Mouse (Mus musculus) embryonic facial prominence, embryonic 10.5 days (tissue): ENCODE data around the gene Erf. TPM values are rescaled to one million over a fixed set of nuclear protein-coding genes. Genes with fewer than 3 reads are reported as not detected.

ENCODE experiments used
- DNase-seq: peaks from one replicate; pipeline ENCODE4 v3.0.0-alpha.2; 2017; ENCODE audit warnings: low spot score
- H3K27ac ChIP-seq: fragments of 300-500 bp; sonication (generic); replicated peaks from 2 replicates; pipeline ENCODE4 v1.5.1; 2016; ENCODE audit warnings: mild to moderate bottlenecking
- H3K27me3 ChIP-seq: fragments of 300-500 bp; sonication (generic); replicated peaks from 2 replicates; pipeline ENCODE4 v1.6.1; 2016; ENCODE audit warnings: low read depth, mild to moderate bottlenecking; ENCODE audit not compliant: poor library complexity, severe bottlenecking
- H3K36me3 ChIP-seq: fragments of 300-500 bp; sonication (generic); replicated peaks from 2 replicates; pipeline ENCODE4 v1.6.1; 2016; ENCODE audit warnings: mild to moderate bottlenecking, moderate library complexity
- H3K4me1 ChIP-seq: fragments of 300-500 bp; sonication (generic); 2 replicates; pipeline ENCODE4 v1.6.1; 2016
- H3K4me3 ChIP-seq: fragments of 300-500 bp; sonication (generic); 2 replicates; pipeline ENCODE4 v1.5.1; 2016; ENCODE audit warnings: mild to moderate bottlenecking, moderate library complexity
- H3K9me3 ChIP-seq: fragments of 300-500 bp; sonication (generic); 2 replicates; pipeline ENCODE4 v1.6.1; 2016; ENCODE audit warnings: mild to moderate bottlenecking
- WGBS: fragments of 180-500 bp; shearing (Covaris S2); methylation state at CpG from one replicate; pipeline ENCODE4 v1.1.7; 2016; 5-methylcytosine and 5-hydroxymethylcytosine counted together
- polyA plus RNA-seq: library from polyadenylated mRNA; unstranded; fragments of >200 nt; fragmentation: Nextera tagmentation; extraction: Ambion mirVana; gene quantifications from 2 replicates; pipeline ENCODE4 v1.2.1, GENCODE M21; 2016

The Erf gene
- polyA plus RNA-seq, 1 experiment from 2014 or later, result 10.9 TPM

DNA sequence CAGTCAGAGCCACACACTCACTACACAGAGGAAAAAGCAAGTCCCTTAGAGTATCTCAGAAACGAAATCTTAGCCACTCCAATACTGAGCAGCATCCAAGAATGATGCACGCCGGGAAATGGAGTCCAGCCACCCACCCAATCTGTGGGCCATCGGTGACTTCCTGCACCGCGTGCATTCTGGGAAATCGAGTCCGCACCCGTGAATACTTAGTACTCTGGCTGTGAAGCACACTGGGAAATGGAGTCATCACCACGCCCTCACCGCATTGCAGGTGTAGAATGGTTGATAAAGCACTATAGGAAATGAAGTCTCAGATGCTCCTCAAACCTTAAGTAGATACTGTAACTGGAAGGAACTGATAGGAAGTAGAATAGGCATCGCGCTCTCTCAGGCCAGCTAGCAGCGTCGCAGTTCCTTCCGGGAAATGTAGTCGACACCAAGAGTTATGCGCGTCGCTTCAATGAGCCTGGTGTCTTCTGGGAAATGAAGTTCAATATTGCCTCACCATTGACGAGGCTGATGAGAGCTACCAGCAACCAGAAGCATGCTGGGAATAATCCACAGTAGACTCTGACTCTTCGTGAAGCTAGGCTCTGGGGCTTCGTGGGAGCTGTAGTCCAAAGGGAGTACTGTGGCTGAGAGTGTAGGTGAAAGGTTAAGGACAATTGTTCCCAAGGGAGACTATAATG is 12.4 kb downstream of the Erf start:
- peak overlapping the region; percentile 98 for H3K4me3 ChIP-seq
- under 1% methylated on average over 23 of the region's 23 CpGs for WGBS
- H3K36me3 ChIP-seq, result peaks cover 54% of the 10 kb centered on the region
- peak; percentile 91 for DNase-seq
- no peaks in the 10 kb centered on the region for H3K9me3 ChIP-seq
- peak overlapping the region; percentile 97 for H3K27ac ChIP-seq
- no peaks in the 10 kb centered on the region for H3K27me3 ChIP-seq
- peaks cover 42% of the 10 kb centered on the region for H3K4me1 ChIP-seq

DNA sequence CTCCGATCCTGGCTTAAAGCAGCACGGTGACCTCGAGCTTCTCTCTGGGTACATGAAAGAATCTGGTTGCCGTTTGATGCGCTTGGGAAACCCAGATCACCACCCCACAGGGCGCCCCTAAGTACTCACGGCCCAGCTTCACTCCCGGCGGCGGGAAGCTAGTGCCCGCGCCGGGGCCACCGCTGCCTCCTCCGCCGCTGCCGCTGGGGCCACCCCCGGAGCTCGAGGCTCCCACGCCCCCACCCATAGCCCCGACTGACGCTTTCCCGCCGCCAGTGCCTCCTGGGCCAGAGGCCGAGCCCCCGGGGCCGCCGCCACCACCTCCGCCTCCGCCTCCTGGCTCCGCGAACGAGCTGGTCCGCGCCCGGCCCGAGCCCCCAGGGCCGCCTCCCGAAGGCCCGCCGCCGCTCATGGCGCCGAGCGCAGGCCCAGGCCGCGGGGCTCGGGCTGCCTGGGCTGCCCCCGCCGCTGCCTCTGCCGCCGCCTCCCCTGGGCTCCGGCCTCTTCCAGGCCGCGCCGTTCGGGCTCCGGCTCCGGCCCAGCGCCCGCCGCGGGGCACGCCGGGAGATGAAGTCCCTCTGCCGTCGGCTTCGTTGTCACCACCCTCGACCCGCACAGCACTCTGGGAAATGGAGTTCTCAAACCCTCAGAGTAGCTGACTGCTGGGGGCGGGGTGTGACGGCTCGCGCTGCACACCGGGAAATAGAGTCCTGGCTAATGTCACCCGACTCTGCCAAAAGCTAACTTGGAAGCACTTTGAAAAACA is 13.1 kb downstream of the Erf start, which contains the start of gene Gsk3a:
TSS of gene Gsk3a (minus strand) at position 603 of the 766 bp plus-strand sequence.
- peaks cover 42% of the 10 kb centered on the region for H3K4me1 ChIP-seq
- peak within 1 kb of the TSS; percentile 97 for H3K27ac ChIP-seq
- H3K9me3 ChIP-seq, result no peaks in the 10 kb centered on the region
- peak within 1 kb of the TSS; percentile 98 for H3K4me3 ChIP-seq
- WGBS, result under 1% methylated on average over 76 of the region's 76 CpGs
- peak; percentile 95 for DNase-seq
- H3K27me3 ChIP-seq, result no peaks in the 10 kb centered on the region
- H3K36me3 ChIP-seq, result peaks cover 54% of the 10 kb centered on the region

DNA sequence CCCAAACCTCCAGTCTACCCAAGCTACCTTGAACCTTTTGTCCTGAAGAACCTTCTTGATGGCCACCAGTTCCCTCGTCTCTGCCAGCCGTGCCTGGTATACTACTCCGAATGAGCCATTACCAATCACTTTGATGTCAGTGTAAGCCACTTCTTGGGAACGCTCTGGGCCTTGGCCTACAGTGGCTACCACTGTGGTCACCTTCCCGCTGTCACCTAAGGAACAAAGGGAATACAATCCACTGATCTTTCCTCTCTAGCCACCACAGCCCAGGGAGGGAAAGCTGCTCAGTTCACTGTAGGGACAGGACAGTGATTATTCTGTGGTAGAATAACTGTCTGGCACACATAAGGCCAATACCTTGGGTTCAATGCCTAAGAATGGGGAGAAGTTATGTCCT is 15.0 kb downstream of the Erf start:
- Histone ChIP-seq H3K4me3 (peak overlapping the region; percentile 98; the same call in 1 of the 2 replicates), H3K27me3 (no peaks in the 10 kb centered on the region), H3K27ac (no peak overlapping the region), H3K4me1 (peaks cover 37% of the 10 kb centered on the region), H3K36me3 (peaks cover 55% of the 10 kb centered on the region), H3K9me3 (no peaks in the 10 kb centered on the region)
- 94% methylated on average over 5 of the region's 5 CpGs for WGBS
- no peak for DNase-seq

DNA sequence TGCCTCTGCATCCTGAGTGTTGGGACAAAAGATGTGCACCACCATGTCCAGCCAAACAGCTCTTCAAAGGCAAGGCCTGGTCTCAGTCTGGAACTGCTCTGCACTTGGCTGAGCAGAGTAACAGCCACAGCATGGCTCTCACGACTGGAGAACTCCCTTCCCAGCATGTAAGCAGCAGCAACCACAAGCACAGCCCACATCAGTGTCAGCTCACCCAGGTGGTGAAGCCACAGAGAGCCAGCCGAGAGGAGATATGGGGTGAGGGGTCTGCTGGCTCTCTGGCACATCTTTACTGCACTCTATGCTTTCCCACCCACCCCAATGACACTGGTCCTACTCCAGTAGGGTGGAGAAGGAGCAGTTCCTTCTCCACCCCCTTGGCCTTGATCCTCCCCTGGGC is 17.5 kb downstream of the Erf start:
- H3K4me1 ChIP-seq, result peaks cover 20% of the 10 kb centered on the region
- H3K27ac ChIP-seq, result no peak overlapping the region
- H3K9me3 ChIP-seq, result no peaks in the 10 kb centered on the region
- peak overlapping the region; percentile 22; the same call in 1 of the 2 replicates for H3K4me3 ChIP-seq
- WGBS, result 87% methylated on average over 2 of the region's 2 CpGs
- no peak for DNase-seq
- H3K27me3 ChIP-seq, result no peaks in the 10 kb centered on the region
- H3K36me3 ChIP-seq, result peaks cover 77% of the 10 kb centered on the region

DNA sequence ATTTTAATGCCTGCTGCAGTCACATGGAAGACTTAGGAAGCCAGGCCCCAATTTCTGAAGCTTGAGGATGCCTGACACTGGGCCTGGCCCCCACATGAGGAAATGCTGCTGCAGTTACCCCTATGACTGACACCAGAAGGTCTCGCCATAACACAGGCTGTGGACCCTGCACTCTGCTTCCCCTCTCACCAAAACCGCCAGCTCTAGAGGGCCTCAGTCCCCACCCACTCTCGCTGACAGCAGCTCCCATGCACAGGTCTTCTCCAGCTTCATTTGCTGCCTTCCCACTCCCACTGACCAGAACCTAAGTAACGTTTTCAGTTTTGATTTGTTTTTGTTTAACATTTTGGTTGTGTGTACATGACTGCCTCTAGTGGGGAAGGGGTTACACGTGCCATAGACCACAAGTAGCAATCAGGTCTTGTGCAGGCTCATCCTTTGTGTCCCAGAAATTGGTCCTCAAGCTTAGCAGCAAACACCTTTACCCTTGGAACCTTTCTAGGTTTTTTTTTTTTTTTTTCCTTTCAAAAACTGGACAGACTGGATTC is 18.4 kb downstream of the Erf start:
- Histone ChIP-seq H3K27ac (no peak overlapping the region), H3K4me1 (peaks cover 20% of the 10 kb centered on the region), H3K9me3 (no peaks in the 10 kb centered on the region), H3K4me3 (no peak overlapping the region), H3K36me3 (peaks cover 86% of the 10 kb centered on the region), H3K27me3 (no peaks in the 10 kb centered on the region)
- 66% methylated on average over 5 of the region's 5 CpGs for WGBS
- DNase-seq, result no peak

DNA sequence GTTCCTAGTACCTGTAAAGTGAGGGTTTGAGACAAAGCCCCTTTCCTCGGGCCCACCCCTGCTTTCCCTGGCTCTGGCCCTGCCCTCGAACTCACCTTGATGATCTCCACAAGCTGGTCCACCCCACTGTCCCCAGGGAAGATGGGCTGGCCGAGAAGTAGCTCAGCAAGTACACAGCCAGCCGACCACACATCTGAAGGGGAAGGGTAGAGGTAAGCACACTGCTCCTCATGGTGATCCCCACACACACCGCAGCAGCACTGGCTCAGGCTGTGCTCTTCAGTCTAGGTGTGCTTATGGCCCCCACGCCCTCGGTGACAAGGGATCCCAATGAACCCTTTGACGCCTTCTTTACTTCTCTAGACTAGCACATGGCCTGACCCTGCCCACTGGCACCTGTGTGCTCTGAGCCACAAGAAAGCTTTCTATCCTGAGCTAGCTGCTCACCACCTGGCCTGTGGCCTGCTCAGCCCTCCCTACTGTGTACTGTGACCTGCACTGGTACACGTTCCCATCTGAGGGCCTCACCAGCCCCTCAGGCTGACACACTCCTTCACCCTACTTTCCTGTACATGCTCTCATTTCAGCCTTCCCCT is 19.8 kb downstream of the Erf start:
- H3K36me3 ChIP-seq, result peaks cover 99% of the 10 kb centered on the region
- H3K9me3 ChIP-seq, result no peaks in the 10 kb centered on the region
- WGBS, result 86% methylated on average over 9 of the region's 9 CpGs
- H3K4me3 ChIP-seq, result no peak overlapping the region
- H3K4me1 ChIP-seq, result peaks cover 8% of the 10 kb centered on the region
- DNase-seq, result no peak
- H3K27ac ChIP-seq, result no peak overlapping the region
- H3K27me3 ChIP-seq, result no peaks in the 10 kb centered on the region

DNA sequence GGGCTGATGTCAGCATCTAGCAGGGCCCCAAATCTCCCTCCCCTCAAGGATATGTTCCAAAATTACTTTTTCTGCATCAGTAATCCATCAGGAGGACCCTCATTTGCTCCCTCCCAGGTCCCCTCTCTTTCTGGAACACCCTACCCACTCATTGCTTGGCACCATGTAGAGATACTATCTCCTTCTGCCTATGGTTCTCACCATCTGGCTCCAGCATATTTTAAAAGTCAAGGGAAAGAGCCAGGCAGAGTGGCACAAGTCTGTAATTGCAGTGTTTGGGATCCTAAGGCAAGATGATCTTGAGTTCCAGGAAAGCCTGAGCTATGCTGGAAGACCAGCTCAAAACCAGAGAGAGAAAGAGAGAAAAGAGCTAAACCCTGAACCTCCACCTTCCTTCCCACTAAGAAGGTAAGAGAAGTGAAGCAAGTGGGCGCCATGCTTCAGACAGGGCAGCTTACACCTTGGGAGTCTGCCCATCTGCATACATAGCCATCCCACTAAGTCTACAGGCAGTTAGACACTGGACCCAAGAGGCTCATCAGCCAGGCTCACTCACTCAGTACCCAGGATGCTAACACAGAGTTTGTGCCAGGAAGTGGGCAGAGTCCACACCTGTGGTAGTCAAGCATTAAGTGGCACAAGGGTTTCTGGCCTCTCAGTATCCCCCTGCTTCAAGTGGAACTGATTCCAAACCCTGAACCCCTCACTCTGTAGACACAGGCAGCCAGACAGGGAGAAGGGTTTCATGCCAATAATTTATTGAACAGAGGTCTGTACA is 22.8 kb downstream of the Erf start:
- Histone ChIP-seq H3K4me3 (no peak overlapping the region), H3K36me3 (peaks cover 99% of the 10 kb centered on the region)
- WGBS, result 92% methylated on average over 1 of the region's 1 CpGs

DNA sequence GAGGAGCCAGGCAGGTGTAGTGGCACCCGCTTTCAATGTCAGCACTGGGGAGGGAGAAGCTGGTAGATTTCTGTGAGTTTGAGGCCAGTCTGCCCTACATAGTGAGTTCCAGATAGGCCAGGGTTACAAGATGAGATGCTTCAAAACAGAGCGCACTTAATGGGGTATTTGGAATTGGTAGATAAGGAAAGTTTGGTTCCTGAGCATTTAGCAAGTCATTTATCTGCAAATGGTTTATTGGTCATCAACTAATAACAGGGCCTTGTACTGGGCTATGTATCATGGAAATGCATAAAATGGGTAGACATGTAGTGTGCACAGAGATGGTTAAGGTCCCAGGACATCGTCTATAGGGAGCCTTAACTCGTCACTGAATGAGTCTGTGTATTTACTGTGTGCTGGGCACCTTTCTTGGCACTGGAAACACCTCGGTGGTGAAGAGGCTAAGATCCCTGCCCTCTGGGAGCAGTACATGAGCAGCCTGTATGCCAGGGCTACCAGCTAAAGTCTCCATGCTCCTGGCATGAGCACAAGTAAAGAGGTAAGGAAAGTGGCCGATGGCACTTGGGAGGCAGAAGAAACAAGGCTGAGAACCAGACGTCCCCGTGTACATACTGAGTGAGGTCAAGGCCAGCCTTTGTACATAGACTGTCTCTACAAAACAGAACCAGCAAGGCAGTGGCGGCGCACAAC is 28.1 kb downstream of the Erf start:
- peaks cover 49% of the 10 kb centered on the region for H3K36me3 ChIP-seq
- H3K9me3 ChIP-seq, result no peaks in the 10 kb centered on the region
- no peak for DNase-seq
- H3K4me3 ChIP-seq, result peak overlapping the region; percentile 67
- H3K27me3 ChIP-seq, result no peaks in the 10 kb centered on the region
- peak overlapping the region; percentile 93; the same call in 1 of the 2 replicates for H3K27ac ChIP-seq
- H3K4me1 ChIP-seq, result peaks cover 46% of the 10 kb centered on the region
- whole genome bisulfite sequencing, result 89% methylated on average over 10 of the region's 10 CpGs

More for the DNA sequence above, 22.8 kb downstream of the Erf start:
- no peaks in the 10 kb centered on the region for H3K27me3 ChIP-seq
- peaks cover under 1% of the 10 kb centered on the region for H3K4me1 ChIP-seq
- no peaks in the 10 kb centered on the region for H3K9me3 ChIP-seq
- DNase-seq, result no peak
- H3K27ac ChIP-seq, result no peak overlapping the region

DNA sequence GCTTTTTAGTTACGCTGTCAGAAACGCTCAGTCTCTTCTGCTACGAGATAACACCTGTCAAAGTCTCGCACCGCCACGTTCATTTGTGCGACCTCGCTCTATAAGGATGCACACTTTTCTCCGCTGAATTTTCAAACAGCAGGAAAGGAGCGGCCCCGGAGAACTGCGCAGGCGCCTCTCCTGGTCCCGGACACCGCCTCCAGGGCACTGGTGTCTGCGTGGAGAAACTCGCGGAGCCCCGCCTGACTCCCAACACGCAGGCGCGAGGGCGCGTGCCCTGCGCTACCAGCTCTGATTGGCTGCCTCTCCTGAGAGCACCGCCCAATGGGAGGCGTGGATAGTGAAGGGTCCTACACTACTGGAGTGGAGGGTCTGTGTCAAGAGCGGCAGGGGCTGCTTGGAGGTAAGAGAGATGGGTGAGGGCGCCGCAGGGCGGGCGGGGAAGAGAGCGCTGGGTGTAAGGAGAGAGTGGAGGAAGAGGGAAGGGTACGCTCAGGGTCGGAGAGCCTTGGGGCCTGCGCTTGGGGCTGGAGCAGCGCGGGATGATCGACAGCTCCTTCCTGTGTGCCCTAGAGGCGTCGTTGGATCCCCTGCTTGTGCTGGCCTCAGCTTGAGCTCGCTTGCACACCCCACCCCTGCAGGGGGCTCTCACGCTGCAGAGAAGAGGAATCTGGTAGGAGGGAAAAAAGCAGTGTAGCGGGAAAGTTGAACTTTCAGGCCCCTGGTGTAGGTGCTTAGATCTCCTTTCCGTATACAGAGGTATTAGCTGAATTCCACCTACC is 29.3 kb downstream of the Erf start, which contains the start of gene Zfp526:
TSS of gene Zfp526 (plus strand) at position 324 of the 782 bp plus-strand sequence.
- no peaks in the 10 kb centered on the region for H3K27me3 ChIP-seq
- H3K4me1 ChIP-seq, result peaks cover 47% of the 10 kb centered on the region
- H3K36me3 ChIP-seq, result peaks cover 37% of the 10 kb centered on the region
- peak; percentile 99 for DNase-seq
- peak within 1 kb of the TSS; percentile 67 for H3K4me3 ChIP-seq
- peak within 1 kb of the TSS; percentile 93 for H3K27ac ChIP-seq
- WGBS, result under 1% methylated on average over 45 of the region's 45 CpGs
- H3K9me3 ChIP-seq, result no peaks in the 10 kb centered on the region

DNA sequence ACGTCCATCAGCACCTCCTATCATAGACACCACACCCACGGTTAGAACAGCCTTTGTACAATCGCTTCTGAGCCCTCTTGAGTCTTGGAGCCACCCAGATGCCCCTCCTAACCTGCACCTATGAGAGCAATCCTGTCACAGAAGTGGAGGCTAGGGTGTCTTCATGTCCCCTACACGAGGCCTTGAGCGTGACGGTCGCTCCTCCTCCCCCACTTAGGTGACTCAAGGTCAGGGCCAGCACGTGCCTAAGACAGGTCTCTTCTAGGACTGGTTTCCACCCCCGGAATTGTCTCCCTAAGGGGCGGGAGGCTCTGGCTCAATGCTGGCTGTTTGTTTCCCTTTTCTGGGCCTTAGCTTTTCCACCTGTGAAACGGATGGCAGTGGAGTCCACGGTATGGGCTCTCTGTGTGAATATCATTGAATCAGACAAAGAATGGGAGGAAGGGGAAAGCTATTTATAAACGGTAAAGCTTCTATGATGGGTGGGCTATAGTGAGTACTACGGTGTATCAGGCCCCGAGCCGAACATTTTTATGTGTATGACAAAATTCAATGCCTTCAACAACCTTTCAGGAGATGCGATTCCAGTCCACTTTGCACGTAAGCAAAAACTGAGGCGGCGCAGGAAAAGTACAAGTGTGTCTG is 30.0 kb downstream of the Erf start, which contains the start of gene Dedd2:
TSS of gene Dedd2 (minus strand) at position 159 of the 645 bp plus-strand sequence.
- DNase-seq, result no peak
- Histone ChIP-seq H3K4me1 (peaks cover 47% of the 10 kb centered on the region), H3K4me3 (peak within 1 kb of the TSS; percentile 67), H3K9me3 (no peaks in the 10 kb centered on the region), H3K36me3 (peaks cover 33% of the 10 kb centered on the region), H3K27ac (peak within 1 kb of the TSS; percentile 93), H3K27me3 (no peaks in the 10 kb centered on the region)
- 11% methylated on average over 20 of the region's 20 CpGs for WGBS
